Mouse (Mus musculus) MEL-GATA-1-ER (cell line): ENCODE measurements around the gene 6330409D20Rik.
A peak's percentile ranks its signal among the peaks of the same experiment; 100 is the strongest.

Experiments
- DNase-seq: peaks from one replicate; pipeline ENCODE4 v3.0.0-alpha.2; 2012; ENCODE audit warnings: low read depth; ENCODE audit errors: extremely low read depth

6330409D20Rik gene

GRCm38 (mm10) chr2:32703046-32703445 is 37.8 kb downstream of the 6330409D20Rik start:
- DNase-seq = no peak

DNA sequence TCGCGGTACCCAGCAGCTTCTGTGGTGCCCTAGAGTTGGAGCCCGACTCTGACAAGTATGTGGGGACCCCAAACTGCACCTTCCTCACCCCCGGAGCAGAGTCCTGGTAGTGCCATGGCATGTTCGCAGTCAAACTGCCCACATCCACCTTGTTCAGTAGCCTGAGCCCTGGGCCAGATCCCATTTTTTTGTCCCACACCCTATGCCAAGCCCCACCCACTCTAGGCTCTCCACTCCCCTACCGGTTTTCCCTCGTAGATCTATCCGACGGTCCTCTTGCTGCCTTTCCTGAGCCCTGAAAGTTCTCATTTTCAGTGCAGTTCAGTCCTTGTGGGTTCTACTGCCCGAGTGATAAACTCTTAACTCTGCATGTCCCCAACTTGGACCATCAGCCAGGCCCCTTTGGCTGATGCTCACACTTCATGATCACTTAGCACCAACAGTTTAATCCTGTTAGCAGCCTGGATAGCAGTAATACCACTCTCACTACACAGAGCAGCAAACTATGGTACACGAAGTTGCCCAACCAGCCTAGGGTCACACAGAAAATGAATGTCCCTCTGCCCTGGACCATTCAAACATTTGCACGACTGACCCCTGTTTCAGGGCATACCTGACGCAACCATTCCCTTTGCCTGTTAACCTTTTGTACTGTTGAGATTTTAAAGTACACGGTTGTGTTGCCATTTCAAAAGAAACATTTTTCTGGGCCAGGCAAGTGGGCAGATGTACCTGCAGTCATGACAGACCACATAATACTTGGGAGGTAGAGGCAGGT is 39.7 kb downstream of the 6330409D20Rik start:
- no peak for DNase-seq

DNA sequence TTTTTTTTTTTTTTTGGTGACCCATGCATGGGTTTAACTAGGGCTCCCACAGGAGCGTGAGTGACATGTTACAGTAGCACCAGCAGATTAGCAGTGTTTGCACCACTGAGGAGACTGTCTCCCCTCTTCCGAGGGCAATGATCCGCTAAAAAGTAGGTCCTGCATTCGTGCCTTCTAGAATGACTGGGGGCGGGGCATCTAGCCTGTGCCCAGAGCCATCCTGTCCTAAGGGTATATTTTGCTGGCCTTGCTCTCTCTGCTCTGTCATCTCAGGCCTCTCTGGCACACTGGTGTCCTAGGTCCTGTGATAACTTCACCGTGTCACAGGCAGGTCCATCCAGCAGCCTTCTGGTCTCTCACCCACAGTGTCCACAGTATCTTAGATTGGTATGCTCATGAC is 41.1 kb downstream of the 6330409D20Rik start:
- no peak for DNase-seq

DNA sequence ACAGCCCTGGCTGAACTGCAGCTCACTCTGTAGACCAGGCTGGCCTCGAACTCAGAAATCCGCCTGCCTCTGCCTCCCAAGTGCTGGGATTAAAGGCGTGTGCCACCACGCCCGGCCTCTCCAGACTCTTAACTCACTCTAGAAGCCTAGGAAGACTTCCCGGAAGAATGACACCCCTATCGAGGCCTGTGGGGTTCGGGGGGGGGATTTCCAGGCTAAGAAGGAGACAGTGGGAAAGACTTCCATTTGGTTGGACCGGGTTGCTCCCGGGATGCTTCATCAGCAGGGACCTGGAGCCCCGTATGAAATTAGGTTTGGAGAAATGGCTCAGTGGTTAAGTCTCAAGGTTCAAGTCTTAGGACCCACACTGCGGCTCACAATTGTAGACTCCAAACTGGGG is 46.1 kb downstream of the 6330409D20Rik start:
- no peak for DNase-seq

DNA sequence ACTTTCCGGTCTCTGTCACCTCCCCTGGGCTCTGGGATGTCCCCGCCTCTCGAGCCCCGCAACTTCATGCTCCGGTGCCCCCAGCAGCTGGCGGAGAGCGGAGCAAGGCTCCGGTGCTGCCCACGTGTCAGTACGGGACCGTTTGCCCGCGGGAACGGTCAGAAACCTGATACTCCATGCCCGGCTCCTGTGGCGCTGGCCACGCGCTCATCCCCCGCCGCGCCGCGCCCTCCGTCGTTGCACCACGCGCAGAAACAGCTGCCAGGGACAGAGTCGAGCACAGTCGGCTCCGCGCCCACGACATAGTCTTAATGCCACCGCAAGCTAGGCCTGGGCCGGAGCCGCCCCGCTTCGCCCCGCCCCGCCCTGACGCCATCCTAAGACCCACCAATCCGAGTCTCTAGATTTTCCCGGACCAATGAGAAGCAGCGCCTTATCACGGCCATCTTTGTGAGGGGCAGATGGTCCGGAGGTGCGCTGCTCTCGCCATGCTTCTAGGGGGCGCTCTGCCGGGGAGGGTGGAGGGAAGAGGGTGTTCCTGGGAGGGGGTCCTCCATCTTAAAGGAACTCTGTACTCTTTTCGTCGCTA is 46.9 kb downstream of the 6330409D20Rik start:
- peak; percentile 94 for DNase-seq

DNA sequence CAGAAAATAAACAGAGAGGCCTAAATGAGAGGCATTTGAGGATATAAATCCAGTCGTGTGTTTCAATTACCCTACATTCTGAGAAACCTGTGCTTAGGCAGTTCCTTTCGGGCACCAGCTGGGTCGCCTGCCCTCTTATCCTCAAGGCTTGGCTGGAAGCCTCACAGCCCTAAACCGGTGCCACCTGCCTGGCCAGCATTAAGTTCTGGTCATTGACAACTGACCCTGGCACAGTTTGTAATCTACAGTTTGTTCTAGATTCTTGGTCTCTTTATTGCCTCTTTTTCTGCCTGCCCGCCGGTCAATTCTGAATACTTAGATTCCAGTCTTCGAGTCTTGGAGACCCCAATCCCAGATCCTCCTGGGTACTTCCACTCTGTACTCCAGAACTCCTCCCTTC is 47.5 kb downstream of the 6330409D20Rik start:
- DNase-seq = no peak

- DNase-seq = no peak
Observed at GRCm38 (mm10) chr2:32692496-32692895, 48.3 kb downstream of the 6330409D20Rik start.

GRCm38 (mm10) chr2:32691041-32691440 is 49.8 kb downstream of the 6330409D20Rik start:
- DNase-seq = no peak

DNA sequence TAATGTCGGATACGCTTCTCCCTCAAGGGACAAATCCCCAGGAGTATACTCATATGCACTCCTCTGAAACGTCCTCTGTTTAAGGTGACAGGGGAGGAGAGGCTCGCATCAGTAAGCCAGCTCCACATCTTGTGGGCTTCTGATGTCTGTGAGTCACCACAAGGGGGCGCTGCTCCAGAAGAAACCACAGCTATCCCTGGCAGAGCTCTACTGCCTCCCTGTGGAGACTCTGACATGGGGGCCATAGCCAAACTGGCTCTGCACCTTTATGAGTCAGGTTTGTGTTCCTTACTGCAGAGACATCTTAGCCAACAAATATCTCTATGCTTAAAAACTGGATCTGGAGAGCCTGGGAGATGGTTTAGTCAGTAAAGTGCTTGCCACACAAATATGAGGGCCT is 51.4 kb downstream of the 6330409D20Rik start:
- DNase-seq = peak; percentile 65

- DNase-seq = no peak
Observed at GRCm38 (mm10) chr2:32687562-32687961, 53.3 kb downstream of the 6330409D20Rik start.

GRCm38 (mm10) chr2:32686640-32687039 is 54.2 kb downstream of the 6330409D20Rik start:
- DNase-seq = no peak

- no peak for DNase-seq
Observed at GRCm38 (mm10) chr2:32685807-32686206, 55.0 kb downstream of the 6330409D20Rik start.

DNA sequence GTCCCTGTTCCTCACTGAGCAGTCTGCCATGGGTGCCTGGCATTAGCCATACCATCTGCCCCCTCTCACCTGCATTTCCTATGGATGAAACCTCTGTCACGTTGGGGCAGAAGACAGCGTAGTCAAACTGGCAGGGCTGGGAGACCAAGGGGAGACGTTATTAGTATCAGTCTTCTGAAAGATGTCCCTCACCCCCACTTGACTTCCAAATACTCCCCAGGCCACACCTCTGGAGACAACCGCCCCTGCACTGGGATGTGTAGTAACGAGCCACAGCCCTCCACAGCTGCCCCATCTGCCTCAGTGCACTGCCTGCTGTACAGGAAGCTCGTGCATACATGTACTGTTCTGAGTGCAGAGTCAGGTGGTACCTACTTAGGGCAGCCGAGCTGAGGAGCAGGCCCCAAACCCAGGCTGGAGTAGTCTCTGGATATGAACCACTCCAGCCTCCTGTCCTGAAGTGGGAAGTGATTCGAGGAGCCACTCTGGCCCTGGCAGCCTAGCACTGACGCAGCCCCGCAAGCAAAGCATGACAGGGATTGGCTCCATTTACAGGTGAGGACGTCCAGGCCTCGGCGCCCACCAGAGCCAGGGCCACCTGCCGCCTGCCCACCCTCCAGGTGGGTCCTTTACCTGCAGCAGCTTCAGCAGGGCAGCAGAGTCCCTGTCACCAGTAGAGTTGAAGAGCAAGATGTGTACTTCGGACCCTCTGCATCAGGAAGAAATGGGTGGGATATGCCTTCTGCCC is 56.0 kb downstream of the 6330409D20Rik start:
- no peak for DNase-seq

GRCm38 (mm10) chr2:32683701-32684100 is 57.1 kb downstream of the 6330409D20Rik start:
- DNase-seq = no peak

GRCm38 (mm10) chr2:32682721-32683417 is 57.9 kb downstream of the 6330409D20Rik start:
- no peak for DNase-seq
